Mouse (Mus musculus): Measurements from ENCODE around the gene Ear6. TPM values are rescaled to one million over a fixed set of nuclear protein-coding genes. Genes with fewer than 3 reads are reported as not detected.
"Not testable (repeated sequence)": the region's sequence is repeated elsewhere in the genome, so short reads cannot be mapped to it uniquely, and the experiment has no call there.

The Ear6 gene
- polyA plus RNA-seq (2016; fragmentation: Nextera tagmentation; extraction: Ambion mirVana), result not detected in 2 replicates

DNA sequence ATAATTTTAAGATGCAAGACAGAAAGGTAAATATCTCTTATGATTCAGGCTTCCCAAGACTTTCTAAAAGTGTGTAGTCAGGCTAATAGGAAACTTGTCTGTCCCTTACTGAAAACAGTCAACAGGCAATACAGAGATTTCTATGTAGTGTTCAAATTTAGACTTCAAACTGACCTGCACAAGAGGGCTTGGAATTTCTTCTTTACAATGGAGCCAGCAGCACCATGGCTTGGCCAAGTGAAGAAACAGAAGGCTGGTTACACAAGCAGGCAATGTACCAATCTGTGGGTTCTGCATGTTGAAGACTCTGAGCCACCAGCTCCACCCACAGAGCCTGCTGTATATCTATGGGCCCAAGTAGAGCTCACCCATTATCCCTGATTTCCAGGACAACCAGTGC lies at the start of gene Ear6:
Ear6 (plus strand) TSS at position 301 of the 400 bp plus-strand sequence.
- no peaks in the 10 kb centered on the region for H3K9me3 ChIP-seq (replicated peaks)
- H3K4me3 ChIP-seq, result no peak within 1 kb of the TSS
- no peaks in the 10 kb centered on the region for H3K36me3 ChIP-seq
- no peaks in the 10 kb centered on the region for H3K4me1 ChIP-seq
- H3K27me3 ChIP-seq (ENCODE audit: low read depth, poor library complexity, severe bottlenecking), result no peaks in the 10 kb centered on the region
- no peak for DNase-seq (ENCODE audit: low spot score)
- H3K27ac ChIP-seq, result no peak within 1 kb of the TSS

DNA sequence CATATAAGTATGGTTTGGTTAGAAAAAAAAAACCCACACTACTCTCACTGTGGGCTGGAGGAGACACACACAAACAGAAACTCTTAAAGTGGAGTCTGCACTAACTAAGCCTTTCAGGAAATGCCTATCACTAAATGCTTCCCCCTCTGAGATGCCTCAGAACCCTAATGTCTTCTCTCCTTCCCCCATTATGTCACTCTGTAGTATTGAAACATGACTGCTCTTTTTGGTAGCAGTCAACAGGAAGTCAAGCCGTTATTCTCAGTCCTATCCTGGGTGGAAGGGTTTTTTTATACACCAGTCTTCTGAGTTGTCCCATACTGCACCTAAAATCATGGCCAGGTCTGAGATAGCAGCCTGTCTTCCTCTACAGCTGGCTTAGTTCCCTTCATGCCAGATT lies 26.9 kb upstream of the Ear6 start:
- DNase-seq (ENCODE audit: low spot score), result no peak
- H3K4me1 ChIP-seq, result no peaks in the 10 kb centered on the region
- 84% methylated on average over 1 of the region's 1 CpGs for WGBS
- H3K9me3 ChIP-seq (replicated peaks), result no peaks in the 10 kb centered on the region
- H3K36me3 ChIP-seq, result no peaks in the 10 kb centered on the region
- no peak overlapping the region for H3K27ac ChIP-seq
- H3K4me3 ChIP-seq, result no peak overlapping the region
- no peaks in the 10 kb centered on the region for H3K27me3 ChIP-seq (ENCODE audit: low read depth, poor library complexity, severe bottlenecking)

DNA sequence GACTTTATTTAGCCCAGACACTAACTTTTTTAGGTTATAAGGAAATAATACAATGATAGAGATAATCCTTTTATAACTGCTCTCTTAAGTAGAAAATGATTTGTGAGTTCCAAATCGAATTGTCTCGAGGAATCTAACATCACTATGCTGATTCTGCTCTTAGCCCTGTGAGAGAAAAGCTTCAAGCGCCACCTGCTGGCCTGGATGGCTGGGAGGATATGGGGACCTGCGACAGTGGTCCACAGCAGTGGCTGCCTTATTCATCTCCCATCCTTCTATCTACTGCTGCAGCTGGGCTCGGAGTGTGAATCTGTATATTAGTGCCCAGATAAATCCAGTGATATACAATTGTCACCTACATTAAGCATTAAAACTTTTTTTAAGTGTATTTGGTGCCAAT lies 25.7 kb upstream of the Ear6 start:
- not testable (repeated sequence) for DNase-seq (ENCODE audit: low spot score); H3K27me3 ChIP-seq (ENCODE audit: low read depth, poor library complexity, severe bottlenecking); H3K27ac ChIP-seq; H3K9me3 ChIP-seq (replicated peaks); H3K4me3 ChIP-seq; H3K36me3 ChIP-seq; H3K4me1 ChIP-seq
- 41% methylated on average over 5 of the region's 5 CpGs for WGBS

DNA sequence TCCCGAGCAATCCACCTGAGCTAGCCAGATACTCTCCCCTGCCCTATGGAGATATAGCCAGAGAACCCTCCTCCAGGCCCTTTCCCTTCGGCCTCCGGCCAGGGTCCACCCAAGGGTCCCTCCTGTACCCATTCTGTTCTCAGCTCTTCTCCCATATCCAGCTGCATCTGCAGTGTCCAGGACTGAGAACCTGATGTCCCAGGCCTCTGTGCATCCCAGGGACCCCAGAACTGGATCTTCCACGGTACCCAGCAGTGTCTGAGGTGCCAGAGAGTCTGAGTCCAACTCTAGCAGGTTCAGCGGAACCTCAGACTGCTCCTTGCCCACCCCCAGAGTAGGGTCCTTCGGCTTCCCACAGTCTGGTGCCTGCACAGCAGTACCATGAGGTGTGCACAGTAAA lies 24.3 kb upstream of the Ear6 start:
- DNase-seq (ENCODE audit: low spot score), result no peak
- no peaks in the 10 kb centered on the region for H3K4me1 ChIP-seq
- 87% methylated on average over 6 of the region's 6 CpGs for WGBS
- no peak overlapping the region for H3K4me3 ChIP-seq
- no peaks in the 10 kb centered on the region for H3K36me3 ChIP-seq
- no peaks in the 10 kb centered on the region for H3K27me3 ChIP-seq (ENCODE audit: low read depth, poor library complexity, severe bottlenecking)
- H3K9me3 ChIP-seq (replicated peaks), result no peaks in the 10 kb centered on the region
- no peak overlapping the region for H3K27ac ChIP-seq

DNA sequence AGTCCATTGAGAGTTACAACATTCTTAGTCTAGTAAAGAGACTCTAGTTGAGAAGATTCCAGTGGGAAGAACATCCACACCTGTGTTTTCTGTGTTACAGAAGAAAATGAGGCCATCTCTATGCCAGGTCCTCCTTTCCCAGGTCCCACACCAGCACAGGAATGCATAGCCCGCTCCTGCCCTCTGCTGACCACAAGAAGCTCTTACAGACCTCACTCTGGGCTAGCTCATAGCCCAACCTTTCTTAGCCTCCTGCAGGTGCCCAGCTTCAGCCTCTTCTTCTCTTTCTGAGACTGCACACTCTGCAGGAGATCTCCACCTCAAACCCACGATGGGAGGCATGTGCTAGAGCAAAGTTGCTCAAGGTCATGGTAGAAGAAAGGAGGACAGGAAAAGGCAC lies 15.0 kb upstream of the Ear6 start:
- H3K27ac ChIP-seq; H3K4me1 ChIP-seq; H3K9me3 ChIP-seq (replicated peaks); DNase-seq (ENCODE audit: low spot score); H3K27me3 ChIP-seq (ENCODE audit: low read depth, poor library complexity, severe bottlenecking); H3K36me3 ChIP-seq; H3K4me3 ChIP-seq: not testable (repeated sequence)
- WGBS, result 30% methylated on average over 2 of the region's 2 CpGs

DNA sequence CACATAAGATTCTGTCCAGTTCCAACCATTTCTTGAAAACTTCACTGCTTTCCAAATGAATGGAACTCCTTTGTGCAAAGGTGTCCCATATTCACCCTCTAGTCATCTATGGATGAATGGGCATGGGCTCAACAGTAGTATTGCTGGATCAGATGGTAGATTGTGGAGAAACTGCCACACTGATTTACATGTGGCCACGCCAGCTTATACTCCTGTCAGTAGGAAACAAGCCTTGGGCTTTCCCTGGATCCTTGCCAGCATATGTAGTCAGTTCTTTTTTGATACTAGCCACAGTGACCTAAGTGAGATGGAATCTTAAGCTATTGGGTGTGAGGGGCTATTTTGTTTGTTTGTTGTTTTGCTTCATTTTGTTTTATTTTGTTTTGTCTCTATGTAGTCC lies 11.2 kb upstream of the Ear6 start:
- no peak for DNase-seq (ENCODE audit: low spot score)
- no peaks in the 10 kb centered on the region for H3K9me3 ChIP-seq (replicated peaks)
- no peaks in the 10 kb centered on the region for H3K36me3 ChIP-seq
- whole genome bisulfite sequencing, result 89% methylated on average over 1 of the region's 1 CpGs
- H3K4me1 ChIP-seq, result no peaks in the 10 kb centered on the region
- no peak overlapping the region for H3K4me3 ChIP-seq
- H3K27me3 ChIP-seq (ENCODE audit: low read depth, poor library complexity, severe bottlenecking), result no peaks in the 10 kb centered on the region
- H3K27ac ChIP-seq, result no peak overlapping the region

DNA sequence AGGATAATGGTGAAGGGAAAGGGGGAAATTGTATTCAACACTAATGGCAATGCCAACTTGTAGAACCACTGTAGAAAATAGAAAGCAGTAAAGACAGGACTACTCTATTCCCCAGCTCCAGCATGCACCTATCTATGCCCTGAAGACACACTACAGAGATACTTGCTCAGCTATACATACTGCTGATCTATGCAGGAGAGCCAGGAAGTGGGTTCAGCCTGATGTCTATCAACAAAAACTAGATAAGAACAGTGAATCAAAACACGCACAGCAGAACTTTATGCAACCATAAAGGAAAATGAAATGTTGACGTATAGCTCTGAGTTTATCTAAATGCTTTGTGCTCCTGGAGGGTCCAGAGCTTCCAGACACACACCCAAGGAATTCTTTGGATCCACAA lies 10.7 kb upstream of the Ear6 start:
- H3K36me3 ChIP-seq, result no peaks in the 10 kb centered on the region
- H3K27me3 ChIP-seq (ENCODE audit: low read depth, poor library complexity, severe bottlenecking), result no peaks in the 10 kb centered on the region
- no peak overlapping the region for H3K4me3 ChIP-seq
- no peak for DNase-seq (ENCODE audit: low spot score)
- 92% methylated on average over 2 of the region's 2 CpGs for WGBS
- no peaks in the 10 kb centered on the region for H3K9me3 ChIP-seq (replicated peaks)
- no peak overlapping the region for H3K27ac ChIP-seq
- no peaks in the 10 kb centered on the region for H3K4me1 ChIP-seq

DNA sequence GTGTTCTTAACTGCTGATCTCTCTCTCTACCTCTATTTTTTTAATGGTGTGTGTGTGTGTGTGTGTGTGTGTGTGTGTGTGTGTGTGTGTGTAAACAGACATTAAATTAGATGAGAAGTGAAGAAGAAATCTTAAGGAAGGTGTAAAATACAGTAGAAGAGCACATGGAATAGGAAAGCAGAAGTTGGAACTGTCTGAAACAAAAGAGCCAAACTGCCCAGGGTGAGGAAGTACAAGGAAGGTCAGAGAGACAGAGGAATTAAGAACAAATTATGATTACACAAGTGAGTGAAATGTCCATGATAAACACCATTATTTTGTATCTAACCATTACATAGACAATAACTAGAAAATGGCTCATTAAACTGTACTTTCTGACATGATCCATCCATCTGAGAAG lies 9.6 kb upstream of the Ear6 start:
- no peak for DNase-seq (ENCODE audit: low spot score)
- no peaks in the 10 kb centered on the region for H3K4me1 ChIP-seq
- H3K36me3 ChIP-seq, result no peaks in the 10 kb centered on the region
- no peak overlapping the region for H3K4me3 ChIP-seq
- no peak overlapping the region for H3K27ac ChIP-seq
- no peaks in the 10 kb centered on the region for H3K27me3 ChIP-seq (ENCODE audit: low read depth, poor library complexity, severe bottlenecking)
- no peaks in the 10 kb centered on the region for H3K9me3 ChIP-seq (replicated peaks)

DNA sequence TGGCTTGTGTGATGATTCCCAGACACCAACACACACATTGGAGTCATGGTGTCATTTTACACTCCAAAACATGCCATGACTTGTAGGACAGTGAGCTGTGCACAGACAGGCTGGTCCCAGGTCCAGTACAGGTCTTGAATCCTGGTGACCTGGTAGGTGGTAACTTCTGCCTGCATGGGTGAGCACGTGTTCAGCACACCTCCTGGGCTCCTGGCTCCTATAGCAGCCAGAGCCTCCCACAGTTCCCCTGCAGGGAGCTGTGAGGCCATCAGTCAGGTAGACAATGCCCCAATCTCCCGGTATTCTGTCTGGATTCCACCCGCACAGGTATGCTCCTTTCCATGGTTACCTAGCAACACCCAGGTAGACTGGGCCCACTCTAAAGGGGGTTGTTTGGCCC lies 6.9 kb upstream of the Ear6 start:
- Histone ChIP-seq H3K36me3 (no peaks in the 10 kb centered on the region), H3K4me1 (no peaks in the 10 kb centered on the region), H3K4me3 (no peak overlapping the region), H3K27me3 (ENCODE audit: low read depth, poor library complexity, severe bottlenecking) (no peaks in the 10 kb centered on the region), H3K27ac (no peak overlapping the region), H3K9me3 (replicated peaks) (no peaks in the 10 kb centered on the region)
- DNase-seq (ENCODE audit: low spot score), result no peak
- WGBS, result 71% methylated on average over 3 of the region's 3 CpGs

DNA sequence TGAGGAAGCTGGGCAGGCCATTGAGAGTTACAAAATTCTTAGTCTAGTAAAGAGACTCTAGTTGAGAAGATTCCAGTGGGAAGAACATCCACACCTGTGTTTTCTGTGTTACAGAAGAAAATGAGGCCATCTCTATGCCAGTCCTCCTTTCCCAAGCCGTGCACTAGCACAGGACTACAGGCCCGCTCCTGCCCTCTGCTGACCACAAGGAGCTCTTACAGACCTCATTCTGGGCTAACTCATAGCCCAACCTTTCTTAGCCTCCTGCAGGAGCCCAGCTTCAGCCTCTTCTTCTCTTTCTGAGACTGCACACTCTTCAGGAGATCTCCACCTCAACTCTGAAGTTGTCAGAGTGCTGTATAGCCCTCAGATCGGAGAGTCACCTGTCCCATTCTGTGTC lies 2.5 kb upstream of the Ear6 start:
- not testable (repeated sequence) for H3K27me3 ChIP-seq (ENCODE audit: low read depth, poor library complexity, severe bottlenecking); DNase-seq (ENCODE audit: low spot score); H3K36me3 ChIP-seq; H3K4me1 ChIP-seq; H3K27ac ChIP-seq; H3K9me3 ChIP-seq (replicated peaks); H3K4me3 ChIP-seq
- 52% methylated on average over 3 of the region's 3 CpGs for WGBS

DNA sequence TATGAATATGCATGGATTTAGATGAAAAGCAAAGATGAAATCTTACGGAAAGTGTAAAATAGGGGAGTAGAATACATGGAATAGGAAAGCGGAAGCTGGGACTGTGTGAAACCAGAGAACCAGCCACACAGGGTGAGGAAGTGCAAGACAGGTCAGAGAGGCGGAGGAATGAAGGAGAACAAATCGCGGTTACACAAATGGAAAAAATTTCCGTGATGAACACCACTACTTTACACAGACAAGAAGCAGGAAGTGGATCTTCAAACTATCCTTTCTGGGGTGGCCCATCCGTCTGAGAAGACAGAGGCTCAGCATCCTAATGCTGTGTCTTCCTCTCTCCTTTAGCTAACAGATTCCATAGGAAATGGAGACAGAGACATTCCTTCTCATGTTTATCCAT lies 1.8 kb downstream of the Ear6 start:
- 87% methylated on average over 7 of the region's 7 CpGs for WGBS
- not testable (repeated sequence) for H3K36me3 ChIP-seq; H3K4me1 ChIP-seq; H3K27ac ChIP-seq; H3K27me3 ChIP-seq (ENCODE audit: low read depth, poor library complexity, severe bottlenecking); H3K9me3 ChIP-seq (replicated peaks); DNase-seq (ENCODE audit: low spot score); H3K4me3 ChIP-seq

DNA sequence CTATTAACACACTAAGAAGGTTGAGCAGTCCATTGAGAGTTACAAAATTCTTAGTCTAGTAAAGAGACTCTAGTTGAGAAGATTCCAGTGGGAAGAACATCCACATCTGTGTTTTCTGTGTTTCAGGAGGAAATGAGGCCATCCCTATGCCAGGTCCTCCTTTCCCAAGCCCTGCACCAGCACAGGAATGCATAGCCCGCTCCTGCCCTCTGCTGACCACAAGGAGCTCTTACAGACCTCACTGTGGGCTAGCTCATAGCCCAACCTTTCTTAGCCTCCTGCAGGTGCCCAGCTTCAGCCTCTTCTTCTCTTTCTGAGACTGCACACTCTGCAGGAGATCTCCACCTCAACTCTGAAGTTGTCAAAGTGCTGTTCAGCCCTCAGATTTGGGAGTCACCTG lies 10.1 kb downstream of the Ear6 start:
- DNase-seq (ENCODE audit: low spot score); H3K4me3 ChIP-seq; H3K36me3 ChIP-seq; H3K9me3 ChIP-seq (replicated peaks); H3K27ac ChIP-seq; H3K4me1 ChIP-seq; H3K27me3 ChIP-seq (ENCODE audit: low read depth, poor library complexity, severe bottlenecking): not testable (repeated sequence)
- 8% methylated on average over 1 of the region's 1 CpGs for WGBS

DNA sequence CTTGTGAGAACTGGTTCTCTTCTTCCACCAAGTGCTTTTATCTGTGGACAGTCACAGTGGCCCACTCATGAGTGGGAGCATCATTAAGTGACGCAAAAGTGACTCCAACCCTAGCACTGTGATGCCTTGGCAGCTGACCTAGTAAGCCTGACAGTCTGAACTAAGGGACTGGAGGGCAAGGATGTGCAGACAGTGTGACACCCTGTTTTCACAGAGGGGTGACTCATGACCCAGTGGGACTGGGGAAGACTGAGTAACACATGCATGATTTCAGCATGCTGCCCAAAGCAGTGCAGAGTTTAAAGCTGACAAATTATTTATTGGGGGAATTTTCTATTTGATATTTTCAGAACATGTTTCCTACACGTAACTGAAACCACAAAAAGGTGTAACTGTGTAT lies 17.3 kb downstream of the Ear6 start:
- H3K4me3 ChIP-seq, result no peak overlapping the region
- no peak for DNase-seq (ENCODE audit: low spot score)
- 75% methylated on average over 2 of the region's 2 CpGs for WGBS
- H3K36me3 ChIP-seq, result no peaks in the 10 kb centered on the region
- no peak overlapping the region for H3K27ac ChIP-seq
- H3K4me1 ChIP-seq, result no peaks in the 10 kb centered on the region
- no peaks in the 10 kb centered on the region for H3K27me3 ChIP-seq (ENCODE audit: low read depth, poor library complexity, severe bottlenecking)
- H3K9me3 ChIP-seq (replicated peaks), result no peaks in the 10 kb centered on the region

DNA sequence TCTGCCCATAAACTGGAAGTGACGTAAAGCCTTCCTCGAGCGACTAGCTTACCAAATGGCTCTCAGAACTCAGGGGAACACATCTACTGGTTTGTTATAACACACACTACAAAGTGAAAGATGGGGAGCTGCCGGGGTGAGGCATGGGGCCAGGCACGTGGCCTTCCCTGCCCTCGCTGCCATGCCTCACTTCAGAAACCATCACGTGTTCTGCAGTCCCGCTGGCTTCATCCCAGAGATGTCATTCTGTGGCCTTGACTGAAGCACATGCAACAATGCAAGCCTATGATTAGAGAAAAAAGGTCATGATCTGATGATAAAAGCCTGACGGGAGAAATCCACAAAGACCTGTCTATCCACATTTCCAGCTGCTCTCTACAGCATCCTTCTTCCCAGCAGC lies 18.2 kb downstream of the Ear6 start:
- H3K4me3 ChIP-seq, result no peak overlapping the region
- no peaks in the 10 kb centered on the region for H3K9me3 ChIP-seq (replicated peaks)
- DNase-seq (ENCODE audit: low spot score), result no peak
- no peaks in the 10 kb centered on the region for H3K27me3 ChIP-seq (ENCODE audit: low read depth, poor library complexity, severe bottlenecking)
- no peaks in the 10 kb centered on the region for H3K36me3 ChIP-seq
- WGBS, result 84% methylated on average over 9 of the region's 9 CpGs
- H3K27ac ChIP-seq, result no peak overlapping the region
- H3K4me1 ChIP-seq, result no peaks in the 10 kb centered on the region

DNA sequence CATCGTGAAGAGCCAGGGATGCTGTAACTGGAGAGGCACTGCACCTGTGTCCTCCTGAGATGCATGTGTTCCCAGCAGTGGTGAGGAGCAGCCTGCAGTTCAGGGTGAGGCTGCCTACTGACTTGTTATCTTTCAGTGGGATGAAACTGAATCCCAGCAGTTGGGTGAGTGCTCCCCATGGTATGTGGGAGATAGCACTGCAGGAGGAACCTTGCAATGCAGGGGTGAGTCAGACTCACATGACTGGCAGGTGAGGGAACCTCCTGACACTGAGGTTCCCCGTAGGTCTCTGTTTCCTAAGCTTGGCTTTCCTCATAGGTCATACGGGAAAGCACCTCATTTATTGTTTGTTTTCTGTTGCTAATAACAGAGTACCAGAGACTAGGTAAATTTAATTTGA lies 24.0 kb downstream of the Ear6 start:
- Histone ChIP-seq H3K27me3 (ENCODE audit: low read depth, poor library complexity, severe bottlenecking) (no peaks in the 10 kb centered on the region), H3K27ac (no peak overlapping the region), H3K36me3 (no peaks in the 10 kb centered on the region), H3K9me3 (replicated peaks) (no peaks in the 10 kb centered on the region), H3K4me1 (no peaks in the 10 kb centered on the region), H3K4me3 (no peak overlapping the region)
- no peak for DNase-seq (ENCODE audit: low spot score)
- 83% methylated on average over 3 of the region's 3 CpGs for WGBS
